Mouse (Mus musculus): ENCODE results near the gene Slpi. TPM values are rescaled to one million over a fixed set of nuclear protein-coding genes. Genes with fewer than 3 reads are reported as not detected.
A peak's percentile ranks its signal among the peaks of the same experiment; 100 is the strongest.

The Slpi gene
- total RNA-seq, 2 experiments from 2014 or later: 1.8 TPM; not detected in 1

DNA sequence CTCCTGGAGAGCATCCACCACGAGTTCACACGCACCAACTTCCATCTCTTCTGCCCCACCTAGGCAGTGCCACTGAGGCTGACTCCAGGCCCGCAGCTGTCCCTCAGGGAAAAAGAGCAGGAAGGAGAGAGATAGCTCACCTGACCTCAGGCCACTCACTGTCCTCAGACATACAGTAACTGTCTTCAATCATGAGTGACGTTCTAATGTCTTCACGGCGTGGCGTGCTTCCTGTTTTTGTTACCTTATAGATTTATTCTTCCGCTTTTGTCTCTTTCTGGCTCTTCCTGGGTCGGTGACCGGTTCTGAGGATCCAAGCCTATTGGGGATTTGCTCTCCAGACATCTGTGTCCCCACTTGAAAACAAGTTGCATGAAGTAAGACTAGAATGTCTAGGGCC lies 25.7 kb upstream of the Slpi start:
- H3K27ac ChIP-seq: no peak overlapping the region
- TF ChIP-seq CTCF (conservative IDR thresholded peaks at IDR 0.05): no peak
- no peak for DNase-seq (ENCODE audit: low spot score in 2 of 2)
- H3K4me3 ChIP-seq: no peak overlapping the region

DNA sequence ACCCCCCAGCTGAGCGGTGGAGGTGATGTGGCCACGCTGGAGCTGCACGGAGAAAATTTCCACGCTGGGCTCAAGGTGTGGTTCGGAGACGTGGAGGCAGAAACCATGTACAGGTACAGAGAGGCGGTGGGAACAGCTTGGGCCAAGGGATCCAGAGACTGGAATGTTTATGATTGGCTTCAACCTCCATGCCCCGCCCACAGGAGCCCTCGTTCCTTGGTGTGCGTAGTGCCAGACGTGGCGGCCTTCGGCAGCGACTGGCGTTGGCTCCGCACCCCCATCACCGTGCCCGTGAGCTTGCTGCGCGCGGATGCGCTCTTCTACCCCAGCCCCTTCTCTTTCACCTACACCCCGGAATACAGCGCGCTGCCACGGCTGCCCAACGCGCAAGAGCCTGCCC lies 25.3 kb upstream of the Slpi start:
- DNase-seq (ENCODE audit: low spot score in 2 of 2): no peak
- TF ChIP-seq CTCF (conservative IDR thresholded peaks at IDR 0.05): no peak
- no peak overlapping the region for H3K4me3 ChIP-seq
- H3K27ac ChIP-seq: no peak overlapping the region

DNA sequence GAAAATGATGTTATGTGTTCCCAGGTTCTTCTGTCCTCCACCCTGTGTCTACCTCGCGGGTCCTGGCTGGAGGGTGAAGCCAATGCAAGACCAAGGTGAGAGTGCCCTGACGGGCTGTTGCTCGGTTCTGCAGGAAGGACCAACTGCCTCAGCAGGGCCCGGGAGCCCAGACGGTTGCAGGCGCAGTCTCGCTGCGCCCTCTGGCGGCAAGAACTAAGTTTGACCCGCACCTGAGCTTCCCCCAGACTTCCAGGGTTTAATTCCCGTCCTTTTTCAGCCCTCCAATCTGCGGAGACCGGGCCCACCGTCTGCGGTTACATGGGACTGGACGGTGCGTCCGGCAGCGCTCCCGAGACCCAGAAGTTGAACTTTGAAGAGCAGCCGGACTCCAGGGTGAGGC lies 18.8 kb upstream of the Slpi start:
- H3K27ac ChIP-seq: no peak overlapping the region
- peak; percentile 56 to 74 for DNase-seq (ENCODE audit: low spot score in 2 of 2)
- peak; percentile 97 for TF ChIP-seq CTCF (conservative IDR thresholded peaks at IDR 0.05)

DNA sequence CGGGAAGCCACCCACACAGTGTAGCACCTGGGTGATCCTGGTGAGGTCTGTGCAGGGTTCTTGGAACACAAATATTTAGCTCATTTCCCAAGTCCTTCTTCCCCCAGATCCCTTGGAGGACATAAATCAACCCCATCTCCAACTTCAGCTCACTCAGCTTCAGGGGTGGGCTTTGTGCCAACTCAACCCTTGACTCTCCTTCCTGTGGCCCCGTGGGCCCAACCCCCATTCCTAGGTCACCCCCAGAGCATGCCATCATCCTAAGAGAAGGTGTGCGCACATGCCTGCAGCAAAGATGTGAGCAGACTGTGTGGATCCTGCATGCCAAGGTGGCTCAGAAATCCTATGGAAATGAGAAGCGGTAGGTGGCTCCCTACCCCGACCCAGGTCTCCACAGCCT lies 16.6 kb upstream of the Slpi start:
- Histone ChIP-seq H3K27ac (no peak overlapping the region), H3K4me3 (no peak overlapping the region)
- DNase-seq (ENCODE audit: low spot score in 2 of 2): no peak
- no peak for TF ChIP-seq CTCF (conservative IDR thresholded peaks at IDR 0.05)

More for the DNA sequence above, 18.8 kb upstream of the Slpi start:
- H3K4me3 ChIP-seq: no peak overlapping the region

DNA sequence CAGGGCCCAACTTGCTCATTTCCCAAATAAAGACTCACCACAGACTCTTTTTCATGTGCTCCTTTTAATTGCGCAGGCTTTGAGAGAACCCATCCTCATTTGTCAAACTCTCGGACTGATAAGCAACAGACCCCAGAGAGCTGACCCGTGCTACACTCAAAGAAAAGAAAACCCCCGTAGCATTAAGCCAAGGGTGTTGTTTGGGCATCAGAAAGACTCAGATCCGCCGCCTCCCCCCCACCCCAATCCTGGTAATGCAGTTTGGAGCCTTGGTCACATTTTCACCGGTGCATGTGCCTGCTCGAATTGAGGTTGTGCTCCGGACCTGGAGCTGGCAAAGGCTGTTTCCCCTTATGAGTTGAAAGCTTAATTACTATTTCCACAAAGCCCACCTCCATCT lies 16.2 kb upstream of the Slpi start, which contains the start of gene Matn4:
Gene Matn4, minus strand, starts transcription at position 101 of the 400 bp plus-strand sequence.
- peak within 1 kb of the TSS; percentile 42 for H3K4me3 ChIP-seq
- no peak for TF ChIP-seq CTCF (conservative IDR thresholded peaks at IDR 0.05)
- no peak for DNase-seq (ENCODE audit: low spot score in 2 of 2)
- peak within 1 kb of the TSS; percentile 51; the same call in 1 of the 2 replicates for H3K27ac ChIP-seq

- no peak for DNase-seq (ENCODE audit: low spot score in 2 of 2)
- peak overlapping the region; percentile 42 for H3K4me3 ChIP-seq
- no peak for TF ChIP-seq CTCF (conservative IDR thresholded peaks at IDR 0.05)
- peak overlapping the region; percentile 51; the same call in 1 of the 2 replicates for H3K27ac ChIP-seq
These were observed 15.4 kb upstream of the Slpi start for GRCm38 (mm10) chr2:164404082-164404990.

GRCm38 (mm10) chr2:164403396-164404081 lies 14.6 kb upstream of the Slpi start:
- no peak overlapping the region for H3K4me3 ChIP-seq
- TF ChIP-seq CTCF (conservative IDR thresholded peaks at IDR 0.05): no peak
- H3K27ac ChIP-seq: no peak overlapping the region
- no peak for DNase-seq (ENCODE audit: low spot score in 2 of 2)

DNA sequence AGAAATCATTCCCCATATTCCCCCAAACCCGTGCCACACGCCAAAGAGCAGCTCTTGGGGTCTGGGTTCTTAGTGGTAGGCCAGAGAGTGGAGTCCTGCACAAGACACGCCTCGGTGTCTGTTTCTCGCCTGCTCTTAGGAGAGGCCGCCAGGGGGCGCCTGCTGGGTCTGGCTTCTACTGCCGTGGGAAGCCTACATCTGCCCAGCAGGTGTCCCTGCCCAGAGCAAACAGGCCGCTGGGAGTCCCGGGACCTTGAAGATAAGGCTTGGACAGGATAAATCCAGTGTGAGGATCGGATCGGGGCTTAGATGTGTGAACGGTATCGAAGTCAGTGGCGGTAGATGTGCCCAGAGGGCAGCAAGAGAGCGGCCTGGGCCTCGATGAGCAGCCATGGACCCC lies 14.0 kb upstream of the Slpi start, which contains the start of gene Rbpjl:
Gene Rbpjl, plus strand, starts transcription at position 236 of the 400 bp plus-strand sequence.
- peak; percentile 97 for TF ChIP-seq CTCF (conservative IDR thresholded peaks at IDR 0.05)
- Histone ChIP-seq H3K27ac (peak within 1 kb of the TSS; percentile 51; the same call in 1 of the 2 replicates), H3K4me3 (no peak within 1 kb of the TSS)
- peak in 1 of 2 experiments; percentile 63 for DNase-seq (ENCODE audit: low spot score in 2 of 2)

DNA sequence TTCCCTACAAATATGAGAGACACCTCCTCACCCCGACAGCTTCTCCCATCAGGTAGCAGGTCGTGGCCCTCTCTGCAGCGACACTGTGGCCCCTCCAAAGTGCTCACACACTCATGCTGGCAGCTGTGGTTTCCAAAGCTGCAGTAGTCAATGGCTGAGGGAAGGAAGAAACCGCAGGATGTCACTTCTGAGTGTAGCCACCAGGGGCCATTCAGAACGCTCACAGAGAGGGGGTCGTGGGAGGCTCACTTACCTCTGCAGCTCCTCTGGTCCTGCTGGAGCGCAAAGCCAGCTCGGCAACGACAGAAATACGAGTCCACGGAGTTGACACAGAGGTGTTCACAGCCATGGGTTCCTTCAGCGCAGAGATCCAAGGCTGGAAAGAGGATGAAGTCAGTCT lies 8.0 kb upstream of the Slpi start:
- no peak for TF ChIP-seq CTCF (conservative IDR thresholded peaks at IDR 0.05)
- Histone ChIP-seq H3K27ac (no peak overlapping the region), H3K4me3 (no peak overlapping the region)
- DNase-seq (ENCODE audit: low spot score in 2 of 2): no peak

DNA sequence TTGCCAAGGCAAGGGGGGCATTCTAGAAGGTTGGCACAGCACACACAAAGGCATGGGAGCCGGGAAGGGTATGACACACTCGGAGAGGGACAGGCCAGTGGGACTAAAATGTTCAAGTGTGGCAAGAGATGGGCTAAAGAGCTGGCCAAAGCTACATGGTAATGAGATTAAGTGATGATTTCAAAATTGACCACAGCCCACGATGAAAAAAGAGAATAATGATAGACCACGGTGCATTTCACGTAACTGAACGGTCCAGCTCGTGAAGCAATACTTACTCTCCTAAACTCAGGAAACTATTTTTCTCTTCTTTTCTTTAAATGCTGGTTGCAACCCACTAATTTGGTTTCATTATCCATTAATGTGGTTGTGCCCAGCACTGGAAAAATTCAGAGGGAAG lies 7.2 kb upstream of the Slpi start:
- no peak for DNase-seq (ENCODE audit: low spot score in 2 of 2)
- no peak overlapping the region for H3K4me3 ChIP-seq
- no peak for TF ChIP-seq CTCF (conservative IDR thresholded peaks at IDR 0.05)
- H3K27ac ChIP-seq: no peak overlapping the region

DNA sequence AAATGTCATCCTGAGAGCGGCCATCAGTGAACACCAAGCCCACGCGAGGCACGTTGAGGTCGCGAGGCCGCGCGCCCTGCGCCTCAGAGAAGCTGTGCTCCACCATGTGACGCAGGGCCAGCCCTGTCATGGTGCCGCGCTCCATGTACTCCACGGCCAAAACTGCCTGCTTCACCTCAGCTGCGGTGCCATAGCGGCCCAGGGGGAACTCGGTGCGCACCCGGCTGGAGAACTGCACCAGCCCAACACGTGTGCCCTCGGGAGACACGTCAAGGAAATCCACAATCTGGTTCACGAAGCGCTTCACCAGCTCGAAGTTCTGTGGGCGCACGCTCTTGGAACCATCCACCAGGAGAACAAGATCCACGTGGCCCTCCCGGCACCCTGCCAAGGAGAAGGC lies 4.2 kb upstream of the Slpi start:
- H3K4me3 ChIP-seq: no peak overlapping the region
- no peak for TF ChIP-seq CTCF (conservative IDR thresholded peaks at IDR 0.05)
- H3K27ac ChIP-seq: no peak overlapping the region
- DNase-seq (ENCODE audit: low spot score in 2 of 2): no peak

DNA sequence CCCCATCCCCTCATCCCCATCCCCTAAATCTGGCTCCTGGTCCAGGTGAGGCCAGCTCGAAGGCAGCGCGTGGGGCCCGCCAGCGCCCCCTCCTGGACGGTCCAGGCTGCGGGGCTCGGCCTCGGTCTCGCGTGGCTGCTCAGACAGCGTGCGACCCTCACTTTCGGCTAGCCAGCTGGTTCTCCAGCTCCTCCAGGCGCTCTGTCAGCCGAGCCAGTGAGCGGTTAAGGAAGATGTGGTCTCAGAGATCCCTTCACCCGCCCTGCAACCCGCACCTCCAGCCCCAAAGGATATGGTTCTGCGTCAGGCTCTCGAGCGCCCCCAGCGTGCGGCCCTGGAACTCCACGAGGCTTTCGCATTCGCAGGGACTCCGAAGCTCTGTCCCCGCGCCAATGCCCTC lies 604 bp upstream of the Slpi start:
- Histone ChIP-seq H3K4me3 (peak overlapping the region; percentile 65), H3K27ac (peak overlapping the region; percentile 86)
- TF ChIP-seq CTCF (conservative IDR thresholded peaks at IDR 0.05): peak; percentile 85
- DNase-seq (ENCODE audit: low spot score in 2 of 2): peak; percentile 79 to 93

DNA sequence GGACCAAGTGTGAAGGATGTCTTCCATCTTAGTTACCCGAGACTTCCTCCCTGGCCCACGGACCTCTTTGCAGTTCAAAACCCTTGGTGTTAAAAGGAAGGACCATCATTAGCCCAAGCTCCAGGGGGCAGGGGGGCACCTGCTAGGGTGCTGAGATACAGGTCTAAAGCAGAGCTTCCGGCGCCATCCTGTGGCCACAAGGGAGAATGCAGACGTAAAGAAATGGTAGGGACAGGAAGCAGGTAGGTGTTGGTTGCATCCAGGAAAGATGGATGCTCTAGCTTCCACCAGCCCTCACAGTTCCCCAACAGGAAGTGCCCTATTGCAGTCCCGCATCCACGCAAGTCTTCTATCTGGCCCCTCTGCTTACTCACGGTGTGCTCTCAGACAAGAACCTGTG lies 1.9 kb downstream of the Slpi start:
- TF ChIP-seq CTCF (conservative IDR thresholded peaks at IDR 0.05): peak; percentile 85
- H3K4me3 ChIP-seq: no peak overlapping the region
- H3K27ac ChIP-seq: no peak overlapping the region
- DNase-seq (ENCODE audit: low spot score in 2 of 2): peak in 1 of 2 experiments; percentile 68
